Mouse (Mus musculus) brown adipose tissue, adult 24 weeks (tissue): ENCODE data around the gene Olfr1484. TPM values are rescaled to one million over a fixed set of nuclear protein-coding genes. Genes with fewer than 3 reads are reported as not detected.
"Not testable (repeated sequence)": the region's sequence is repeated elsewhere in the genome, so short reads cannot be mapped to it uniquely, and the experiment has no call there.

Source experiments
- H3K27ac ChIP-seq: fragments of 200-500 bp; replicated peaks from 2 replicates; pipeline ENCODE4 v1.5.1; 2012; ENCODE audit warnings: low read depth, mild to moderate bottlenecking, low read length
- H3K4me1 ChIP-seq: fragments of 200-500 bp; 2 replicates; pipeline ENCODE4 v1.6.1; 2012; ENCODE audit warnings: low read length, mixed read lengths; ENCODE audit not compliant: control insufficient read depth, insufficient read depth, insufficient read length
- H3K4me3 ChIP-seq: fragments of 200-500 bp; 2 replicates; pipeline ENCODE4 v1.5.1; 2012; ENCODE audit warnings: low read depth, mild to moderate bottlenecking, low read length, moderate library complexity; ENCODE audit not compliant: insufficient read depth
- polyA plus RNA-seq: library from polyadenylated mRNA; stranded (reverse); fragments of >200 nt; gene quantifications from 2 replicates; pipeline ENCODE4 v1.2.4, GENCODE M21; 2012; ENCODE audit not compliant: missing spikeins, insufficient read depth, insufficient read length

The Olfr1484 gene
- polyA plus RNA-seq: not detected in 2 replicates

DNA sequence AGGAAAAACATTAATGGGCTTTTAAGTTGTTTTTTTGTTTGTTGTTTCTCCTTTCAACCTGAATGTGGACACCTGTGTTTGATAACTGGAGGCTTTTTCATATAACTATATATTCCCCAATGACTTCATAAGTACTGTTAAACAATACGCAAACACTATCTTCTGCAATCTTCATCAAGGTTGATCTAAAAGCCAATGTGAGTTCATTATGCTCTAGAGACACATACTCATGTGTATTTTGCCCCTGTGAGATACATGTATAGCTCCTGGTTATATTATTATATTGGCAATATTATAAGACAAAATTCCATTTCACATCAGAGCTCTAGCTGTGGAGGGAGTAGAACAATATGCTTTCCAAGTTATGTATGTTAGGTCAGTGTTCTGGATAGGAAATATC is at the start of gene Olfr1484:
Gene Olfr1484 (plus strand): TSS at position 301 of the 400 bp plus-strand sequence.
- Histone ChIP-seq H3K27ac (no peak within 1 kb of the TSS), H3K4me1 (no peaks in the 10 kb centered on the region), H3K4me3 (no peak within 1 kb of the TSS)

DNA sequence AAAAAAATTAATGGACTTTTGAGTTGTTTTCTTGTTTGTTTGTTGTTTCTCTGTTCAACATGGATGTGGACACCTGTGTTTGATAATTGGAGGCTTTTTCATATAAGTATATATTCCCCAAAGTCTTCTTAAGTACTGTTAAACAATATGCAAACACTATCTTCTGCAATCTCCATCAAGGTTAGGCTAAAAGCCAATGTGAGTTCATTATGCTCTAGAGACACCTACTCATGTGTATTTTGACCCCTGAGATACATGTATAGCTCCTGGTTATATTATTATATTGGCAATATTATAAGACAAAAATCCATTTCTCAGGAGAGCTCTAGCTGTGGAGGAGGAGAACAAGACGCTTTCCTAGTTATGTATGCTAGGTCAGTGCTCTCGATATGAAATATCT is 33.8 kb downstream of the Olfr1484 start, which contains the start of gene Olfr1487:
Gene Olfr1487 (plus strand): TSS at position 301 of the 400 bp plus-strand sequence.
- not testable (repeated sequence) for H3K27ac ChIP-seq, H3K4me1 ChIP-seq, H3K4me3 ChIP-seq

DNA sequence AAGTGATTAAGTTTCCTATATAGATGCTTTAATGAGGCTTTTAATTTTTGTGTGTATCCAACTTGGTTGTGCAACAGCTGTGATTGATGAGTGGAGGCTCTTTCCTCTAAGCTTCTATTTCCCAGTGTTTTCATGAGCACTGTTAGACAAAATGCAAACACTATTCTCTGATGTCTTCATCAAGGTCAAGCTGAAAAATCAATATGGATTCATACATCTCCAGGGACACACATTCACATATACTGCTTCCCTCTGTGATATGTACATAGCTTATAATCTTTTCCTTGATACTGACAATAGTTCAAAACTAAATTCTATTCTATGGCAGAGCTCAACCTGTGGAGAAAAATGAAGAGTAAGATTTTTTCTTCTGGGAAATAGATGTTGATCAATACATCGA is 48.0 kb downstream of the Olfr1484 start, which contains the start of gene Olfr1489:
Gene Olfr1489 (plus strand): TSS at position 301 of the 400 bp plus-strand sequence.
- no peak within 1 kb of the TSS for H3K27ac ChIP-seq
- H3K4me1 ChIP-seq: no peaks in the 10 kb centered on the region

More for the DNA sequence above, 48.0 kb downstream of the Olfr1484 start, which contains the start of gene Olfr1489:
- H3K4me3 ChIP-seq: no peak within 1 kb of the TSS

Other genes with a start within 250 kb of the Olfr1484 start
- not detected in 2 replicates for gene Olfr1466, start 244.6 kb upstream of the Olfr1484 start, polyA plus RNA-seq
- not detected in 2 replicates for gene Olfr1467, start 221.3 kb upstream of the Olfr1484 start, polyA plus RNA-seq
- not detected in 2 replicates for gene Olfr1469, start 175.7 kb upstream of the Olfr1484 start, polyA plus RNA-seq
- not detected in 2 replicates for gene Olfr1471, start 140.1 kb upstream of the Olfr1484 start, polyA plus RNA-seq
- gene Olfr1472, start 127.4 kb upstream of the Olfr1484 start, polyA plus RNA-seq: not detected in 2 replicates
- gene Olfr1474, start 113.9 kb upstream of the Olfr1484 start, polyA plus RNA-seq: not detected in 2 replicates
- not detected in 2 replicates for gene Olfr1475, start 103.3 kb upstream of the Olfr1484 start, polyA plus RNA-seq
- not detected in 2 replicates for gene Olfr1477, start 83.0 kb upstream of the Olfr1484 start, polyA plus RNA-seq
- not detected in 2 replicates for gene Olfr1480, start 55.6 kb upstream of the Olfr1484 start, polyA plus RNA-seq
- not detected in 2 replicates for gene Olfr1487, start 33.9 kb downstream of the Olfr1484 start, polyA plus RNA-seq
- gene Olfr1489, start 48.1 kb downstream of the Olfr1484 start, polyA plus RNA-seq: 0.08 TPM in 1 of 2 replicates, not detected in the other
- not detected in 2 replicates for gene Olfr1490, start 67.6 kb downstream of the Olfr1484 start, polyA plus RNA-seq
- gene Olfr1491, start 113.8 kb downstream of the Olfr1484 start, polyA plus RNA-seq: not detected in 2 replicates
- gene Olfr1493-ps1, start 139.8 kb downstream of the Olfr1484 start, polyA plus RNA-seq: not detected in 2 replicates
- not detected in 2 replicates for gene Olfr1494, start 156.2 kb downstream of the Olfr1484 start, polyA plus RNA-seq
- not detected in 2 replicates for gene Olfr1495, start 181.1 kb downstream of the Olfr1484 start, polyA plus RNA-seq
- gene Olfr1496, start 194.4 kb downstream of the Olfr1484 start, polyA plus RNA-seq: not detected in 2 replicates
- gene Olfr1497, start 214.7 kb downstream of the Olfr1484 start, polyA plus RNA-seq: not detected in 2 replicates
- gene Olfr1499, start 235.9 kb downstream of the Olfr1484 start, polyA plus RNA-seq: not detected in 2 replicates
- not detected in 2 replicates for gene Olfr1500, start 247.0 kb downstream of the Olfr1484 start, polyA plus RNA-seq